9 mouse cellular contexts compared by ENCODE assay signal in genomic region chr1:165828173-165828572, GRCm38 (mm10). TPM values are rescaled to one million over a fixed set of nuclear protein-coding genes. Genes with fewer than 3 reads are reported as not detected.
"Had no signal": no experiment of that assay in that cellular context is flagged by ENCODE, and none has a peak within 500 bp of the region (broad histone marks: within the 10 kb centered on the region; RNA-seq: fewer than 3 reads in every experiment).

No protein-coding gene starts in this region.

- DNase-seq: kidney, adult 8-10 months; kidney, postnatal 25 days; layer of hippocampus, postnatal 36 days; lung, adult 2 months; lung, postnatal 36 days; retina, postnatal 1 day; right cerebral cortex, postnatal 4 days; spleen, adult 18-20 months had no signal

RNA-seq across cellular contexts. Expression of gene Cd247, which starts 39.7 kb away (rescaled TPM):
- total RNA-seq: layer of hippocampus, postnatal 36 days; left cerebral cortex, adult 8-10 months had no signal
